In the genomic region with DNA sequence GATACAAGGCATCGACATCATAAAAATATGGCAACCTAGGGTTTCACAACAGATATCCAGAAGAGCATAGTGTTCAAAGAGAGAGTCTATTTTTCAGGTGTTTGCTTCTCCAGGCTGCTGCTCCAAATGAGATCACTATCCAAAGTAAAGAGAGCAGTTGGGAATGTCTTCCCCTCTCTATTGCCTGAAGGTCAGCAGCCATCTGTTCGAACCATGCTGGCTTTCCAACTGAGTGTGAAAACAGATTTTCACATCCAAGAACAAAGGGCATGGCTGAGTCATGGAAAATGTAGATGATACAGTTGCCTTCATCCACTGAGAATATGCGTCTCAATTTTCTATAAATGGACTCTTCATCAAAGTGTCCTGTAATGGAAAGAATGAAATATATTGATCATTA, we compare ENCODE assay signal across 13 mouse cellular contexts.
DNase-seq lines count a peak whose midpoint lies in the region.
"Had no signal": no experiment of that assay in that cellular context is flagged by ENCODE, and none has a peak within 500 bp of the region (broad histone marks: within the 10 kb centered on the region; RNA-seq: fewer than 3 reads in every experiment).

No protein-coding gene starts in this region.

- intact Hi-C loops in left cerebral cortex, postnatal 4 days (cut with DNase I) = no loop called here
- intact Hi-C loops in left cerebral cortex, postnatal 25 days (cut with DNase I) = no loop called here

- peak; percentile 27 for DNase-seq in left cerebral cortex, postnatal 4 days
- DNase-seq in left cerebral cortex, postnatal 25 days (ENCODE audit: low spot score in 2 of 2) = no peak
- DNase-seq in cerebellum, adult 18-20 months = peak; percentile 61 to 75
- DNase-seq in cerebellum, postnatal 14 days = peak; percentile 43 to 64
- no peak for DNase-seq in kidney, adult 18-20 months
- DNase-seq in right cerebral cortex, postnatal 4 days = no peak
- DNase-seq in frontal cortex, postnatal 36 days (ENCODE audit: low spot score in 2 of 2) = no peak
- DNase-seq: liver; lung, adult 18-20 months; lung, postnatal 36 days; right cerebral cortex, adult 18-20 months; spleen, adult 18-20 months; thymus, adult 2 months had no signal

Comparison
In these comparisons a context has a peak if more than half of its experiments do, and no peak if none do; other contexts are left out.
1. DNase-seq: peak in left cerebral cortex, postnatal 4 days (single experiment), cerebellum, adult 18-20 months (2 of 2) and cerebellum, postnatal 14 days (2 of 2); none in left cerebral cortex, postnatal 25 days (0 of 2), kidney, adult 18-20 months (single experiment), right cerebral cortex, postnatal 4 days (single experiment) and frontal cortex, postnatal 36 days (0 of 2).